Mouse (Mus musculus) heart, postnatal 0 days (tissue): ENCODE measurements at regions not wholly inside any gene's neighbourhood (a gene's known extent, or its start where the extent isn't known, plus 50 kb on each side); places are given as distances from the start of the nearest gene placed in this dataset.

ENCODE experiments used
- CTCF ChIP-seq: IDR thresholded peaks from 2 replicates; pipeline ENCODE4 v1.5.1; 2016; ENCODE audit warnings: antibody characterized with exemption, control low read depth, low read depth
- EP300 ChIP-seq: IDR thresholded peaks from 2 replicates; pipeline ENCODE4 v1.6.1; 2016; ENCODE audit warnings: antibody characterized with exemption, low read depth

- no peak for TF ChIP-seq CTCF
- TF ChIP-seq EP300, result no peak
These were observed 251.5 kb upstream of the Ano5 start for GRCm38 (mm10) chr7:51259160-51259831.
